Mouse (Mus musculus) urinary bladder, adult 2 months (tissue): Measurements from ENCODE around the gene Pax3. TPM values are rescaled to one million over a fixed set of nuclear protein-coding genes. Genes with fewer than 3 reads are reported as not detected.

Experiments
- DNase-seq: peaks from one replicate; pipeline ENCODE4 v3.0.0; 2022; ENCODE audit warnings: low spot score
- polyA plus RNA-seq: library from polyadenylated mRNA; depleted of rRNA; stranded (reverse); fragments of >200 nt; gene quantifications from 2 replicates; pipeline ENCODE4 v1.2.3, GENCODE M21; 2012

Gene Pax3
- polyA plus RNA-seq, 1 experiment, result not detected

DNA sequence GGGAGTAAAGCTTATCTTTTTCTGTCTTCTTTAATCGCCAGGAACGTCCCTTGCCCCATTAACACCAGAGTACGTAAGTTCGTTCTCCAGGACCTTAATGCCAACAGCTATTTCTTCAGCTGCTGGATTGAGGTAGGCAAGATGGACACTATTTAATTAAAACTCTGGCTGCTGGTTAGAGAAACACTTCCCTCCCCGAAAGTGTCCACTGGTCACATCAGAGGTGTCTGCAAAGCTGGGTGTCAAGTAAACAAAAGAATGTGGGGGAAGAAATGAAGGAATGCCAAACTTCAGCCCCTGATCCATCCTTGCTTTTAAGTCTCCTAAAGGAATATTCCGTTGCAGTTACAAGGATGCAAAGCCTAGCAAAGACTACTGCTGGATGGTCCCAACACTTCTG is 24.6 kb downstream of the Pax3 start:
- no peak for DNase-seq

- no peak for DNase-seq
These were observed 25.3 kb downstream of the Pax3 start for GRCm38 (mm10) chr1:78171671-78172070.

GRCm38 (mm10) chr1:78170771-78171170 is 26.2 kb downstream of the Pax3 start:
- DNase-seq, result no peak

DNA sequence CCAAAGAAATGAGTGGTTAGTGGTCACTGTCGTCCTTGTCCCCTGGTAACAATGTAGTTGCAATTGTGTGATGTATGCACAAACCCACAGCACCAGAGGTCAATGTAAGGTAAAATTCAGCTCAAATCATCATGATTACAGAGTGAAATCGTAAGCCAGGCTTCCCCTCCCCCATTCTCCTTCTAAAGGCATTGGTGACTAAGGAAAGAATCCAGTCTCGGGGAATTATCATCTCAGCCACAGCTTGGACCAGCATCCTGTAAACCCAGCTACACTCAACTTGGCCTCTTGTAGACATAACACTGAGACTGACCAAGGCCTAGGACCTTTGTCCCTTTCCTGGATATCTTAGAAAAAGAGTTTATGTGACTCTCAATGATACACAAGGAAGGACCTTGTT is 28.1 kb downstream of the Pax3 start:
- no peak for DNase-seq

GRCm38 (mm10) chr1:78167577-78168286 is 29.2 kb downstream of the Pax3 start:
- DNase-seq, result no peak

GRCm38 (mm10) chr1:78161745-78162144 is 35.2 kb downstream of the Pax3 start:
- DNase-seq, result no peak

DNA sequence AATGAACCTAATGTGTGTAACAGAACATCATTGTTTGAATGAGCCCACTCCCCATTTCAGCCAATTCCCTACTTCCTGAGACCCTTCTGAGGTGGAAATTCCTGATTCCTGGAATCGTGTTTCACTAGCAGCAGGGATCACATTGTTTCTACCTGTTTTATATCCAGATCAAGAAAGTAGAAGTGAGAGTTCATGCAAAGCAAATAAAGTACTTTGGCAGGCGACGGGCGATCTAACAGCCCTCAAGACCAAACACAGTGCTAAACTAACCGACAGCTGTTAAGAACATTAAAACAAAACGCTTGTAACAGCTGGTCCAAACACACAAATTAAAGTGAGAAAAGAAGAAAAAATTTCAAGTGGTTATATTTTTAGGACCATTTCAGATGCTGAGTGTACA is 39.0 kb downstream of the Pax3 start:
- no peak for DNase-seq

DNA sequence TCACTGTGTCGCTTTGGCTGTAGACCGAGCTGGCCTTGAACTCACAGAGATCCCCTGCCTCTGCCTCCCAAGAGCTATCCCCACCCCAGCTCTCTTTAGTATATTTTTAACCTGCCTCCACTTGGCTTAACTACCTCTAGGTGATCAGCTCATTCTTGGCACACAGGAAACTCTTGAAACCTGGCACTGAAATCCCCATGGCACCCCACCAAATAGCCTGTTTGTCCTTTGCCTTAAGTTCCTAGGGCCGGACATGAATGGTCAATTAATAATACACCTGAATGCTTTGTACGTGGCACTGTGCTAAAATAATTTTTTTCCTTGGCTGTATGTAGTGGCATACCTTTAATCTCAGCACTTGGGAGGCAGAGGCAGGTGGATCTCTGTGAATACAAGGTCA is 41.1 kb downstream of the Pax3 start:
- DNase-seq, result no peak

DNA sequence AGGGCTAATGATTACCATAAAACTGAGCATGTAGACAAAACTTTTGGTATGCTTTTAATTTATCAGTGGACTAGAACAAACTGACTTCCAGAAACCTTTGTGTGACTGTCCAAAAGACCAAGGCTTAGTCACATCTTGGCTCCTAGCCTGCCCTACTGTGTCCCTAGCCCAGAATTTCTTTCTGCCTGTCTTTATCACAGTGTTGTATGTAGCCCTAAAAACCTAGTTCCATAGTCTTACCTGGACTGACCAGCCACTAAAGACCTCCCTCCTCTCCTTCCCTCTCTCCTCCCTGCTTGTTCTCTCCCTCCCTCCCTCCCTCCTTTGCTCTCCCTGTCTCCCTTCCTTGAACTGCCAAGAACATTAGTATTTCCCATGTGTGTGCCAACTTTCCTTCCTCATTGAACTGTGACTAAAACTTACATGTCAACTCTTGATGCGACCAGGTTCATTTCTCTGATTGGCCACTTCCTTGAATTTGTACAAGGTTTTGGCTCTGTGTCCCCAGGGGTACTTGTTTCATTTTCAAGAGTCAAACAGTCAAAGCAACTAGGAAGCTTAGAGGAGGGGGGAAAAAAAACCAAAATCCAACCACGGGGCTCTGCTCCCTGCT is 48.8 kb downstream of the Pax3 start:
- DNase-seq, result no peak

DNA sequence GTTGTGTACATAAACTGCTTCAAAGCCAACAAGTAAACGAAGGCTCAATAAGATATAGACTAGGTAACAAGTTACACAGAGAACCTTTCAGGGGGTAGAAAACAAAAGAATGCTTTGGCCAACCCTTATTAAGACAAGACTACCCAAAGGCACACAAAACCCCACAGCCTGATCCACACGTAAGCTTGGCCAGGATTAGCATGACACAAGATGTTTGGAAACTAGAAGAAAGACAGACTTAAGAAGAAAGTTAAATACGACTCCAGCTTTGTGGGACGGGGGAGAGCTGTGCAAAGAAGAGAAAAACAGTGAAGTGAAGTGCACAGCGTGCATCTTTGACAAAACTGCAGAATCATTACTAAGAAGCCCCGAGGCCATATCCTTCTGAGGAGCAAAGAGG is 53.5 kb downstream of the Pax3 start:
- no peak for DNase-seq

DNA sequence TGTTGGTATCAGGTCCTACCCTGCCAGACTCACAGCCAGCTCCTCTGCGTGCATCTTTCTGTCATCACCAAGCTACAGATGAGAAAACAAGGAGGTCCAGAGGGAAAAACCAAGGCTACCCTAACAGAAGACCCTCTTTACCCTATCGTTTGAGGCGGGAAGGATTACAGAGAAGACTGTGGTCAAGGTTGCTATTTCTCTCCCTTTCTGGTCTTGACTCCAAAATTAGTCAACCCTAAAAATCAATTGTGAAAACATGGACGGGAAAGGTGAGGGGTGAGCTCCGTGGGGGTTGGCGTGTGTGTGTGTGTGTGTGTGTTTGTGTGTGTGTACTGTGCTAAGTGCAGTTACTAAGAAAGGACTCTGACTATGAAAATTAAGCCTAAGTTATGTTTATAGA is 54.0 kb downstream of the Pax3 start:
- DNase-seq, result no peak

DNA sequence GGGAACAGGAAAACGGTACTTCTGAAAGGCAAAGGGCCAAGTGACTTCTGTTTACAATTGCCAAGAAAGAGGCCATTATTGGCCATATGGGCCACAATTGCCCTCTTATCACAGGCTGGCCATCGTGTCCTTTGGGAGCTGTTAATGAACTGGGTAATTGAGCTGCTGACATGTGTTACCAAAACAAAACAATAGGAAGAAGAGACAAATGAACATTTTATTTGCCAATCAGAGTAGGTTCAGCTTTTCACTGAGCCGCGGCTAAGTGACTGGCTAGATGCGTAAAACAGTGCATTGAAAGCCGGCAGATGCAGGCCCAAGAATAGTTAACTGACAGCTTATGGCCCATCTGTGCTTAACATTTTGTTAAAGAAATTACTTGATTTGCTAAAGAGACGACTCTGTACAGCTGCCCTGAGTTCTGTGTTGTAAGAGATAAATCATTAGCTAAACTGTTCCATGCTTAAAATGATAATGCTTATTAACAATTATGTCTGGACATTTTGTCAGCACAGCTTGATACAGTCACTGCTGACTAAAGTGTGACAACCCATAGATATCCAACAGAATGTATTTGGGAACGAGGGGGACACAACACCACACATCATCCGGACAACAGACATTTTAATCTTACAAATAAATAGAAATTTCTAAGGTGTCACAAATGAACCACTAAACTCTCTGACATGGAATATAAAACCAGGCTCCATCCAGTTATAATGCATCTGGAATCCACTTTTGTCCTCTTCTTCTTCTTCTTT is 55.0 kb downstream of the Pax3 start:
- no peak for DNase-seq

- DNase-seq, result no peak
These were observed 55.6 kb downstream of the Pax3 start for GRCm38 (mm10) chr1:78141314-78141713.

DNA sequence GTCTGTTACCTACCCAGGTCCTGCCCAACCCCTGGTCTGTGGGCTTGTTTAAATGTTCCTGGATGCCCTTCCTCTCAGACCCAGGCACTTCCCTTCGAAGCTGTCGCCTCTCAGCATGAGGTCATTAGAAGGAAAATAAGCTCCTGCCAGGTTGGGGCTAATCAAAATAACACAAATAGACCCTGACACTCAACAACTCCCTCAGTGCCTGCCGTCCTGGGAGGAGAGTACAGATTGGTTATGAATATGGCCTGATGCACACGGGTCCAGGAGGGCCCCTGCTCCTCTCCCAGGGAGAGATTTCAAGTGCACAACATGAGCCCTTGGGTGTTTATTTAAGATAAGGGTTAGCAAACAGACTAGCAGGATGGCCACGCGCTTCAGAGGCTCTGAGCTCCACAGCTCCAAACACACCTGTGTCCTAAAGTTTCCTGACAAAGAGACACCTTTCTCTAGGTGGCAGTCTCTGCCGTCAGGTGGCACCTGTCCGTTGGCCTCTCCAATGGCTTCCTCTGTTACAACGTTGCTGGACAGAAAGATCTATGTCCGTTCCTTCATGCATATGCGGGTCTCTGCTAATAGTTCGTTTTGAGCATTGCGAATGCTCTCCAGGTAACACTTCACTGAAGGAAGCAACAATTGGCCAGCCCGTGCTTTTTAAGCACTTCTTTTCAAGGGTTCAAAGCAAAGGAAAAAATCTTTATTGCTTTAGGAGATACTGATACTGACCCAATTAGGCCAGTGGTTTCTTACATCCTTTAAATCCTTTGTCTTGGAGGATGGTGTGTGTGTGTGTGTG is 56.2 kb downstream of the Pax3 start:
- no peak for DNase-seq

GRCm38 (mm10) chr1:78139287-78139686 is 57.6 kb downstream of the Pax3 start:
- DNase-seq, result no peak

GRCm38 (mm10) chr1:78129267-78129666 is 67.7 kb downstream of the Pax3 start:
- no peak for DNase-seq

GRCm38 (mm10) chr1:78119899-78120560 is 76.9 kb downstream of the Pax3 start:
- DNase-seq, result no peak

- no peak for DNase-seq
These were observed 80.9 kb downstream of the Pax3 start for GRCm38 (mm10) chr1:78116046-78116445.

- no peak for DNase-seq
These were observed 86.6 kb downstream of the Pax3 start for GRCm38 (mm10) chr1:78110311-78110710.

- no peak for DNase-seq
These were observed 93.4 kb downstream of the Pax3 start for GRCm38 (mm10) chr1:78103511-78103910.

DNA sequence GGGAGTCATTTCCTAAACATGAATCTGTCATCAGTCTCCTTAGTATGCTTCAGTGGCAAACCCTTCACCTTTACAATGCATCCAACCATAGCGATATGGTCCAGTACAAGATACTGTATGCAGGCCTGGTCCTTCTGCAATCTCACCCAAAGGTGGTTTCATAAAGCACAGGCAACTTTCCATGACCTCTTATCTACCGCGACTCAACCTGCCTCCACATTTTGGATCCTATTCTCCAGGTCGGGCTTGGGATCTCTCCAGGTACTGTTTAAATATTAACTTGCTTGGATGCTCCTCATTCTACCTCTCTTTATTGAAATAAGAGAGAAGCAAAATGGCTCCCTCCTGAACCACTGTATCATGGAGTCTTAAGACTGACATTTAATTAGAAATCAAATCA is 103.3 kb downstream of the Pax3 start:
- DNase-seq, result no peak

GRCm38 (mm10) chr1:78088646-78089045 is 108.3 kb downstream of the Pax3 start:
- no peak for DNase-seq
